14 mouse cellular contexts compared by ENCODE assay signal in genomic region chr13:95657171-95657570, GRCm38 (mm10). TPM values are rescaled to one million over a fixed set of nuclear protein-coding genes. Genes with fewer than 3 reads are reported as not detected.
DNase-seq lines count a peak whose midpoint lies in the region; ATAC-seq and TF ChIP-seq lines count a peak whose summit lies in the region.
"Had no signal": no experiment of that assay in that cellular context is flagged by ENCODE, and none has a peak within 500 bp of the region (broad histone marks: within the 10 kb centered on the region; RNA-seq: fewer than 3 reads in every experiment).

No protein-coding gene starts in this region.

- H3K4me1 ChIP-seq in lung, embryonic 15.5 days, result 0 out of 2 replicates have a peak, but pooled peaks cover 7% of the 10 kb centered on the region
- H3K4me1 ChIP-seq in lung, adult 2 months (ENCODE audit: control insufficient read depth, insufficient read depth, low read length), result no peaks in the 10 kb centered on the region
- H3K4me1 ChIP-seq: midbrain, embryonic 15.5 days had no signal

- intact Hi-C loops in heart, postnatal 36 days (cut with DNase I), result no loop called here
- intact Hi-C loops in left cerebral cortex, postnatal 4 days (cut with DNase I), result no loop called here

- H3K9me3 ChIP-seq in lung, embryonic 15.5 days, result no peaks in the 10 kb centered on the region
- H3K9me3 ChIP-seq: midbrain, embryonic 15.5 days; neural tube, embryonic 15.5 days had no signal

- no peaks in the 10 kb centered on the region for H3K27me3 ChIP-seq in lung, embryonic 15.5 days
- H3K27me3 ChIP-seq: midbrain, embryonic 15.5 days; neural tube, embryonic 15.5 days had no signal

- no peak overlapping the region for H3K4me2 ChIP-seq in lung, embryonic 15.5 days
- H3K4me2 ChIP-seq: hindbrain, embryonic 14.5 days; midbrain, embryonic 15.5 days; neural tube, embryonic 15.5 days had no signal

- no peaks in the 10 kb centered on the region for H3K36me3 ChIP-seq in lung, embryonic 15.5 days
- H3K36me3 ChIP-seq: midbrain, embryonic 15.5 days; neural tube, embryonic 15.5 days had no signal

- no peak for TF ChIP-seq POLR2A in lung, adult 2 months (IDR thresholded peaks at IDR 0.05; ENCODE audit: borderline replicate concordance, extremely low read depth, low read depth, low read length)

- 51% methylated on average over 9 of the region's 9 CpGs for WGBS in lung, embryonic 15.5 days
- 60% methylated on average over 9 of the region's 9 CpGs for WGBS in lung, adult 2 months

- TF ChIP-seq CTCF in lung, adult 2 months (IDR thresholded peaks at IDR 0.05; ENCODE audit: insufficient read depth, low read length), result no peak

- peak; percentile 41; the same call in 1 of the 2 replicates for ATAC-seq in lung, embryonic 15.5 days (ENCODE audit: borderline replicate concordance, extremely low read depth, low FRiP score, low TSS enrichment)
- ATAC-seq in megakaryocyte, adult 5-6 weeks (ENCODE audit: poor library complexity, severe bottlenecking), result 0 out of 2 replicates have a peak, but pooled peaks have one; percentile 30
- ATAC-seq: midbrain, embryonic 15.5 days had no signal

- no peak overlapping the region for H3K27ac ChIP-seq in lung, embryonic 15.5 days
- H3K27ac ChIP-seq: hindbrain, embryonic 14.5 days; midbrain, embryonic 15.5 days; neural tube, embryonic 15.5 days had no signal

- no peak overlapping the region for H3K4me3 ChIP-seq in lung, embryonic 15.5 days
- H3K4me3 ChIP-seq in lung, adult 2 months (replicated peaks; ENCODE audit: extremely low read depth, low read depth, low read length), result no peak overlapping the region
- H3K4me3 ChIP-seq: midbrain, embryonic 15.5 days; neural tube, embryonic 15.5 days had no signal

- H3K9ac ChIP-seq in lung, embryonic 15.5 days, result no peak overlapping the region
- H3K9ac ChIP-seq: hindbrain, embryonic 14.5 days; midbrain, embryonic 15.5 days; neural tube, embryonic 15.5 days had no signal

- peak; percentile 91 for DNase-seq in heart, adult 11 months
- DNase-seq in heart, postnatal 36 days, result no peak
- no peak for DNase-seq in lung, adult 2 months
- peak; percentile 95 for DNase-seq in ZHBTc4 (ENCODE audit: low read depth, low spot score)
- DNase-seq in left cerebral cortex, postnatal 4 days, result no peak
- DNase-seq in adrenal gland, postnatal 25 days, result no peak
- DNase-seq: adrenal gland, adult 8-10 months; cerebellum, adult 2 months; right cerebral cortex, postnatal 25 days had no signal

RNA-seq across cellular contexts. Expression of gene F2r, which starts 38.9 kb away (rescaled TPM):
- total RNA-seq in heart, postnatal 36 days (2021), result 10 to 100 TPM; 20.0 to 25.3 TPM
- polyA plus RNA-seq in lung, embryonic 15.5 days (2015; fragmentation: Nextera tagmentation; extraction: Ambion mirVana), result 106 and 114 TPM in 2 replicates
- polyA plus RNA-seq in lung, adult 2 months (2012; rRNA removed), result 116 TPM in 2 replicates
- total RNA-seq in megakaryocyte, adult 5-6 weeks (2015), result 1.1 and 2.1 TPM in 2 replicates
- 0.65 and 1.9 TPM in 2 replicates for total RNA-seq in megakaryocyte, adult 5-6 weeks (2017)
- total RNA-seq in left cerebral cortex, postnatal 4 days (2021), result 10 to 100 TPM; 21.2 to 22.8 TPM
- 108 and 116 TPM in 2 replicates for total RNA-seq in adrenal gland, postnatal 25 days (2021)

RNA-seq across cellular contexts. Expression of gene F2rl2, which starts 39.5 kb away (rescaled TPM):
- total RNA-seq in heart, postnatal 36 days (2021), result under 1 TPM in 1 of 2 experiments, not detected in 1; 0.11 TPM
- polyA plus RNA-seq in lung, embryonic 15.5 days (2015; fragmentation: Nextera tagmentation; extraction: Ambion mirVana), result 0.87 and 0.94 TPM in 2 replicates
- 1.6 and 2.3 TPM in 2 replicates for polyA plus RNA-seq in lung, adult 2 months (2012; rRNA removed)
- 0.89 and 1.9 TPM in 2 replicates for total RNA-seq in megakaryocyte, adult 5-6 weeks (2015)
- total RNA-seq in megakaryocyte, adult 5-6 weeks (2017), result 0.51 and 0.57 TPM in 2 replicates
- total RNA-seq in left cerebral cortex, postnatal 4 days (2021), result under 1 TPM; 0.54 to 0.72 TPM
- not detected in 2 replicates for total RNA-seq in adrenal gland, postnatal 25 days (2021)

Comparison
In these comparisons a context has a peak if more than half of its experiments do, and no peak if none do; other contexts are left out.
1. DNase-seq: peak in heart, adult 11 months (single experiment) and ZHBTc4 (single experiment); none in heart, postnatal 36 days (0 of 2), lung, adult 2 months (single experiment), left cerebral cortex, postnatal 4 days (single experiment) and adrenal gland, postnatal 25 days (single experiment).
2. RNA of gene F2r, which starts 38.9 kb away (total RNA-seq): 108 to 116 TPM in adrenal gland, postnatal 25 days, 20.0 to 25.3 TPM in heart, postnatal 36 days and 21.2 to 22.8 TPM in left cerebral cortex, postnatal 4 days; 0.65 to 2.1 TPM in megakaryocyte, adult 5-6 weeks; every median in the first group is over 4 times any median in the second.